Comparison of ENCODE assay signal across 8 mouse cellular contexts in genomic region chr7:42505186-42505585, GRCm38 (mm10). TPM values are rescaled to one million over a fixed set of nuclear protein-coding genes. Genes with fewer than 3 reads are reported as not detected.
DNase-seq lines count a peak whose midpoint lies in the region; ATAC-seq and TF ChIP-seq lines count a peak whose summit lies in the region.

No protein-coding gene starts in this region.

- peak overlapping the region; percentile 71 for H3K4me2 ChIP-seq in liver, postnatal 0 days (ENCODE audit: low read depth, low read length)

- WGBS in heart, embryonic 10.5 days, result under 1% methylated on average over 20 of the region's 20 CpGs
- WGBS in thymus, adult 2 months, result 2% methylated on average over 20 of the region's 20 CpGs
- under 1% methylated on average over 20 of the region's 20 CpGs for WGBS in liver, postnatal 0 days (ENCODE audit: insufficient replicate concordance)

- DNase-seq in heart, embryonic 10.5 days (ENCODE audit: low spot score), result no peak
- DNase-seq in heart, postnatal 14 days, result no peak
- no peak for DNase-seq in thymus, adult 2 months
- DNase-seq in thymus, postnatal 25 days, result no peak
- no peak for DNase-seq in liver, postnatal 0 days
- peak; percentile 53 for DNase-seq in testis, postnatal 10 days (ENCODE audit: low spot score)
- no peak for DNase-seq in cerebellum, adult 9-10 months

- TF ChIP-seq EP300 in liver, postnatal 0 days (IDR thresholded peaks at IDR 0.05; ENCODE audit: low read depth), result no peak

- TF ChIP-seq CTCF in thymus, adult 2 months (IDR thresholded peaks at IDR 0.05; ENCODE audit: borderline replicate concordance, control insufficient read depth, extremely low read depth, insufficient read depth, low read length, poor library complexity), result no peak
- no peak for TF ChIP-seq CTCF in liver, postnatal 0 days (IDR thresholded peaks at IDR 0.05; ENCODE audit: low read depth)

- peak overlapping the region; percentile 71 for H3K9ac ChIP-seq in liver, postnatal 0 days (replicated peaks)

- intact Hi-C loops in heart, postnatal 14 days (cut with DNase I), result loop anchor here (10.0 kb wide), 1 partner anchor 1010 kb away; the partner anchor contains the start of genes AW146154 and Gm20449

- TF ChIP-seq POLR2A in thymus, adult 2 months (IDR thresholded peaks at IDR 0.05; ENCODE audit: control insufficient read depth, extremely low read depth, insufficient read depth, low read length, poor library complexity), result no peak

- ATAC-seq in granulocyte monocyte progenitor cell, adult 5-6 weeks (replicated peaks; ENCODE audit: poor library complexity, severe bottlenecking), result peak; percentile 18
- peak; percentile 75 for ATAC-seq in liver, postnatal 0 days

- H3K27me3 ChIP-seq in heart, embryonic 10.5 days (ENCODE audit: insufficient read depth, poor library complexity, severe bottlenecking), result no peaks in the 10 kb centered on the region
- H3K27me3 ChIP-seq in thymus, adult 2 months (ENCODE audit: control insufficient read depth, insufficient read depth, low read length), result no peaks in the 10 kb centered on the region
- no peaks in the 10 kb centered on the region for H3K27me3 ChIP-seq in liver, postnatal 0 days (ENCODE audit: insufficient read depth, low read length)

- H3K4me1 ChIP-seq in heart, embryonic 10.5 days, result no peaks in the 10 kb centered on the region
- H3K4me1 ChIP-seq in thymus, adult 2 months (replicated peaks; ENCODE audit: control insufficient read depth, insufficient read depth, low read length), result peaks cover 2% of the 10 kb centered on the region; the same call in 1 of the 2 replicates
- no peaks in the 10 kb centered on the region; the same call in 1 of the 2 replicates for H3K4me1 ChIP-seq in liver, postnatal 0 days (ENCODE audit: insufficient read depth)

- no peaks in the 10 kb centered on the region; the same call in 1 of the 2 replicates for H3K9me3 ChIP-seq in heart, embryonic 10.5 days
- no peaks in the 10 kb centered on the region for H3K9me3 ChIP-seq in liver, postnatal 0 days (ENCODE audit: low read length)

- H3K27ac ChIP-seq in heart, embryonic 10.5 days, result peak overlapping the region; percentile 80
- no peak overlapping the region for H3K27ac ChIP-seq in thymus, adult 2 months (ENCODE audit: control insufficient read depth, insufficient read depth, low read length)
- H3K27ac ChIP-seq in liver, postnatal 0 days (ENCODE audit: low read depth), result peak overlapping the region; percentile 87

- H3K36me3 ChIP-seq in heart, embryonic 10.5 days, result peaks cover 11% of the 10 kb centered on the region
- no peaks in the 10 kb centered on the region for H3K36me3 ChIP-seq in thymus, adult 2 months (ENCODE audit: control insufficient read depth, insufficient read depth, low read length)
- peaks cover 4% of the 10 kb centered on the region; the same call in 1 of the 2 replicates for H3K36me3 ChIP-seq in liver, postnatal 0 days (replicated peaks; ENCODE audit: insufficient read depth, low read length)

- H3K4me3 ChIP-seq in heart, embryonic 10.5 days, result peak overlapping the region; percentile 63
- peak overlapping the region; percentile 66 for H3K4me3 ChIP-seq in thymus, adult 2 months (ENCODE audit: control insufficient read depth, insufficient read depth, low read length)
- peak overlapping the region; percentile 70 for H3K4me3 ChIP-seq in liver, postnatal 0 days (ENCODE audit: low read depth, low read length)

RNA-seq across cellular contexts. Expression of gene Zfp141, which starts 0.4 kb away (rescaled TPM):
- polyA plus RNA-seq in heart, embryonic 10.5 days (2016; fragmentation: Nextera tagmentation; extraction: Ambion mirVana), result 8.2 and 9.9 TPM in 2 replicates
- 1 to 10 TPM; 6.8 to 7.2 TPM for total RNA-seq in heart, postnatal 14 days (2021)
- polyA plus RNA-seq in thymus, adult 2 months (2012; rRNA removed), result 7.8 and 10.6 TPM in 2 replicates
- 26.6 and 38.7 TPM in 2 replicates for total RNA-seq in granulocyte monocyte progenitor cell, adult 5-6 weeks (2014; fragmentation: Nextera tagmentation)
- 42.9 and 52.0 TPM in 2 replicates for total RNA-seq in granulocyte monocyte progenitor cell, adult 5-6 weeks (2017)
- 2.0 TPM in 2 replicates for polyA plus RNA-seq in liver, postnatal 0 days (2015; fragmentation: Nextera tagmentation; extraction: Ambion mirVana)

RNA-seq across cellular contexts. Expression of gene 4933421I07Rik, which starts 57.3 kb away (rescaled TPM):
- polyA plus RNA-seq in heart, embryonic 10.5 days (2016; fragmentation: Nextera tagmentation; extraction: Ambion mirVana), result not detected in 2 replicates
- not detected for total RNA-seq in heart, postnatal 14 days (2021)
- not detected in 2 replicates for polyA plus RNA-seq in thymus, adult 2 months (2012; rRNA removed)
- total RNA-seq in granulocyte monocyte progenitor cell, adult 5-6 weeks (2014; fragmentation: Nextera tagmentation), result not detected in 2 replicates
- total RNA-seq in granulocyte monocyte progenitor cell, adult 5-6 weeks (2017), result not detected in 2 replicates
- not detected in 2 replicates for polyA plus RNA-seq in liver, postnatal 0 days (2015; fragmentation: Nextera tagmentation; extraction: Ambion mirVana)
